Mouse (Mus musculus): ENCODE results near the gene Urb1. TPM values are rescaled to one million over a fixed set of nuclear protein-coding genes. Genes with fewer than 3 reads are reported as not detected.

The Urb1 gene
- polyA plus RNA-seq (2014; fragmentation: Nextera tagmentation; extraction: Ambion mirVana) = 14.3 and 15.6 TPM in 2 replicates

- Histone ChIP-seq H3K9me3 (ENCODE audit: control insufficient read depth, low read length) (no peaks in the 10 kb centered on the region), H3K9ac (ENCODE audit: low read length) (peak within 1 kb of the TSS; percentile 64), H3K27ac (ENCODE audit: low read depth, low read length) (0 out of 2 replicates have a peak within 1 kb of the TSS, but pooled peaks have one; percentile 18), H3K27me3 (ENCODE audit: control insufficient read depth, insufficient read depth, low read length) (no peaks in the 10 kb centered on the region), H3K4me3 (ENCODE audit: low read depth, low read length) (peak within 1 kb of the TSS; percentile 78), H3K4me1 (replicated peaks; ENCODE audit: control insufficient read depth, insufficient read depth, low read length) (peaks cover 5% of the 10 kb centered on the region), H3K4me2 (ENCODE audit: low read depth, low read length, severe bottlenecking) (peak within 1 kb of the TSS; percentile 67), H3K36me3 (ENCODE audit: control insufficient read depth, insufficient read depth, low read length) (no peaks in the 10 kb centered on the region)
- under 1% methylated on average over 46 of the region's 47 CpGs for WGBS
- DNase-seq (ENCODE audit: low spot score) (peak; percentile 99), ATAC-seq (replicated peaks; ENCODE audit: low FRiP score) (peak; percentile 94)
Measured at GRCm38 (mm10) chr16:90809975-90810715, at the start of gene Urb1. Gene Urb1 (minus strand): TSS chr16:90810413.

GRCm38 (mm10) chr16:90858206-90858605 lies 48.0 kb upstream of the Urb1 start:
- Histone ChIP-seq H3K4me1 (replicated peaks; ENCODE audit: control insufficient read depth, insufficient read depth, low read length) (no peaks in the 10 kb centered on the region), H3K9me3 (ENCODE audit: control insufficient read depth, low read length) (no peaks in the 10 kb centered on the region), H3K4me3 (ENCODE audit: low read depth, low read length) (no peak overlapping the region), H3K36me3 (ENCODE audit: control insufficient read depth, insufficient read depth, low read length) (no peaks in the 10 kb centered on the region), H3K9ac (ENCODE audit: low read length) (no peak overlapping the region), H3K27ac (ENCODE audit: low read depth, low read length) (no peak overlapping the region), H3K4me2 (ENCODE audit: low read depth, low read length, severe bottlenecking) (no peak overlapping the region), H3K27me3 (ENCODE audit: control insufficient read depth, insufficient read depth, low read length) (no peaks in the 10 kb centered on the region)
- DNase-seq (ENCODE audit: low spot score) (no peak), ATAC-seq (replicated peaks; ENCODE audit: low FRiP score) (no peak)
- 92% methylated on average over 4 of the region's 4 CpGs for WGBS

DNA sequence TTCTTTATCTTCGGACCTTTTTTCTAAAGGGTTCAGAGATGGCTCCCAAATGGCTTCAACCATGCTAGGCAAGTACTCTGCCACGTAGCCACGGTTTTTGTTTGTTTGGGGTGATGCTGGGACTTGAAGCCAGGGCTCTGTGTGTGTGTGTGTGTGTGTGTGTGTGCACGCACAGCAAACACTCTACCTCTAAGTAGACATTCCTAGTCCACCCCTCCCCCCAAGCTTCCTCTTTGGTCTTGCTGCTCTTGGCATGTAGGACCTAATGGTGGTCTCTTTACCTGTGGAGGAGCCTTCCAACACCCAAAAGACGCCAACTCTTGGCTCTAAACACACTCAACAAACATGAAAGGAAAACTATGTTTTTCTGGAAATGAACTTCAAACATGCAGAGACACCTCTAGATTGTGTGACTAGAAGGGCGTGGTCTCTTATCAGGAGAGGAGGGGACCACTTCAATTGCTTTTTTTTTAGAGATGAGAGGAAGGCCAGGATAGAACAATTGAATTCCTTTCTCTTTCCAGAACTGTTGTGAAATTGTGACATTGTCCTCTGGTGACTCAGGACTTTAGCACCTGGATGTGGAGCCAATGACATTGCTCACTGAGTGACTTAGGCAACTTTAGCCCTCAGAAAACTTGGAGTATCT lies 46.5 kb upstream of the Urb1 start:
- Histone ChIP-seq H3K27ac (ENCODE audit: low read depth, low read length) (no peak overlapping the region), H3K4me3 (ENCODE audit: low read depth, low read length) (no peak overlapping the region), H3K9ac (ENCODE audit: low read length) (no peak overlapping the region), H3K27me3 (ENCODE audit: control insufficient read depth, insufficient read depth, low read length) (no peaks in the 10 kb centered on the region), H3K4me1 (replicated peaks; ENCODE audit: control insufficient read depth, insufficient read depth, low read length) (no peaks in the 10 kb centered on the region), H3K9me3 (ENCODE audit: control insufficient read depth, low read length) (no peaks in the 10 kb centered on the region), H3K36me3 (ENCODE audit: control insufficient read depth, insufficient read depth, low read length) (no peaks in the 10 kb centered on the region), H3K4me2 (ENCODE audit: low read depth, low read length, severe bottlenecking) (no peak overlapping the region)
- ATAC-seq (replicated peaks; ENCODE audit: low FRiP score) = no peak
- no peak for DNase-seq (ENCODE audit: low spot score)
- WGBS = 85% methylated on average over 6 of the region's 6 CpGs

DNA sequence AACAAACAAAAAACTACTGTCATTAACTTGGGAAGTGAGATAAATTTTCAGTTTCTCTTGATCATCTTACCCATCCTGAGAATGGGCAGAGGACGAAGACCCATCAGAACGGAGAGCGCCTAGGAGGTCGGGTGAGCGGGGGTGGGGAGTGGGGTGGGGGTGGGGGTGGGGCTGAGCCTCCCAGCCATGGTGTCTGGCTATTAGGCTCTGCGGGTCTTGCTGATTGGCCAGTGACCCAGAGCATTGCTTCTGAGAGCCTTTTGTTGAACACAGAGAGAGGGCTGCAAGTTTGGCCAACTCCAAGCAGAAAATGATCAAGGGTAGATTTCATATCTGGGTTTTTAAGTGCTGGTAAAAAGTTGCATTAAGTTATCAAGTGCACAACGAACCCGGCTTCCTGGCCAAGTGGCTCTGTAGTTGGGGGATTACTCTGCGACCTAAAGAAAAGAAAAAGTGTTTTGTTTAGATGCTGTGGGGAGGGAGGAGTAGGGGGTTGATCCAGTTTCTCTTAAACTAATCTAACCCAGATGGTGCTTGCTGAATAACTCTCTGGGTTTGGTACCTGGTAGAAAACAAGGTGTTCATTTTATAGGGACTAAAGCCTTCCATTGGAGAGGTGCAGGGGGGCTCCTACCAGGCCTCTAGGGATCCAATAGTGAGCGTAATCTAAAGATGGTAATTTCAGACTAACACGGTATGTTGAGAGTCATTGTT lies 41.6 kb upstream of the Urb1 start:
- ATAC-seq (replicated peaks; ENCODE audit: low FRiP score) (no peak), DNase-seq (ENCODE audit: low spot score) (no peak)
- H3K4me3 ChIP-seq (ENCODE audit: low read depth, low read length) = no peak overlapping the region
- no peaks in the 10 kb centered on the region for H3K9me3 ChIP-seq (ENCODE audit: control insufficient read depth, low read length)
- H3K27ac ChIP-seq (ENCODE audit: low read depth, low read length) = no peak overlapping the region
- peaks cover 5% of the 10 kb centered on the region; the same call in 1 of the 2 replicates for H3K4me1 ChIP-seq (replicated peaks; ENCODE audit: control insufficient read depth, insufficient read depth, low read length)
- no peaks in the 10 kb centered on the region for H3K27me3 ChIP-seq (ENCODE audit: control insufficient read depth, insufficient read depth, low read length)
- 45% methylated on average over 11 of the region's 11 CpGs for WGBS
- no peaks in the 10 kb centered on the region for H3K36me3 ChIP-seq (ENCODE audit: control insufficient read depth, insufficient read depth, low read length)
- H3K4me2 ChIP-seq (ENCODE audit: low read depth, low read length, severe bottlenecking) = no peak overlapping the region
- H3K9ac ChIP-seq (ENCODE audit: low read length) = no peak overlapping the region

- DNase-seq (ENCODE audit: low spot score) (no peak), ATAC-seq (replicated peaks; ENCODE audit: low FRiP score) (0 out of 2 replicates have a peak, but pooled peaks have one; percentile 14)
- Histone ChIP-seq H3K27me3 (ENCODE audit: control insufficient read depth, insufficient read depth, low read length) (no peaks in the 10 kb centered on the region), H3K27ac (ENCODE audit: low read depth, low read length) (no peak overlapping the region), H3K4me1 (replicated peaks; ENCODE audit: control insufficient read depth, insufficient read depth, low read length) (peaks cover 5% of the 10 kb centered on the region; the same call in 1 of the 2 replicates), H3K9ac (ENCODE audit: low read length) (no peak overlapping the region), H3K36me3 (ENCODE audit: control insufficient read depth, insufficient read depth, low read length) (no peaks in the 10 kb centered on the region), H3K4me2 (ENCODE audit: low read depth, low read length, severe bottlenecking) (no peak overlapping the region), H3K9me3 (ENCODE audit: control insufficient read depth, low read length) (no peaks in the 10 kb centered on the region), H3K4me3 (ENCODE audit: low read depth, low read length) (no peak overlapping the region)
- 37% methylated on average over 7 of the region's 7 CpGs for WGBS
Measured at GRCm38 (mm10) chr16:90850881-90851280, 40.7 kb upstream of the Urb1 start.

DNA sequence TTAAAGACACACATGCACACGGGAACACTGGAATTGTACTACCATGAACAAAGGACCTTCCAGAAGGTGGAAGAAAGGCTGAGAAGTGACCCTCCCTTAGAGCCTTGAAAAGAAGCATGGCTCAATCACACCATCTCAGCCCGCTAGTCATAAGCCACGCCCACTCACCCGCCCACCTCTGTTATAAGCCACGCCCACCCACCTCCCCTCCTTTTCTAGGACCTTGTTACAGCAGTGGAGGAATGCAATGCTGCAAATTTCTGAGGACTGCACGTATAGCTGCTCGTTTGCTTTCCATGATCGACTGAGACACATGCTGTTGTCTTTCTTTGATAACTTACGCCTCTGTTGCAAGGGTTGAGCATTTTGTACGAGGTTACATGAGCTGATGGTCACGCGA lies 39.0 kb upstream of the Urb1 start:
- no peaks in the 10 kb centered on the region for H3K36me3 ChIP-seq (ENCODE audit: control insufficient read depth, insufficient read depth, low read length)
- H3K4me2 ChIP-seq (ENCODE audit: low read depth, low read length, severe bottlenecking) = no peak overlapping the region
- DNase-seq (ENCODE audit: low spot score) (peak; percentile 69), ATAC-seq (replicated peaks; ENCODE audit: low FRiP score) (peak; percentile 58; the same call in 1 of the 2 replicates)
- no peak overlapping the region for H3K9ac ChIP-seq (ENCODE audit: low read length)
- no peak overlapping the region for H3K27ac ChIP-seq (ENCODE audit: low read depth, low read length)
- H3K4me3 ChIP-seq (ENCODE audit: low read depth, low read length) = no peak overlapping the region
- H3K9me3 ChIP-seq (ENCODE audit: control insufficient read depth, low read length) = no peaks in the 10 kb centered on the region
- peaks cover 5% of the 10 kb centered on the region; the same call in 1 of the 2 replicates for H3K4me1 ChIP-seq (replicated peaks; ENCODE audit: control insufficient read depth, insufficient read depth, low read length)
- 51% methylated on average over 12 of the region's 12 CpGs for WGBS
- no peaks in the 10 kb centered on the region for H3K27me3 ChIP-seq (ENCODE audit: control insufficient read depth, insufficient read depth, low read length)

DNA sequence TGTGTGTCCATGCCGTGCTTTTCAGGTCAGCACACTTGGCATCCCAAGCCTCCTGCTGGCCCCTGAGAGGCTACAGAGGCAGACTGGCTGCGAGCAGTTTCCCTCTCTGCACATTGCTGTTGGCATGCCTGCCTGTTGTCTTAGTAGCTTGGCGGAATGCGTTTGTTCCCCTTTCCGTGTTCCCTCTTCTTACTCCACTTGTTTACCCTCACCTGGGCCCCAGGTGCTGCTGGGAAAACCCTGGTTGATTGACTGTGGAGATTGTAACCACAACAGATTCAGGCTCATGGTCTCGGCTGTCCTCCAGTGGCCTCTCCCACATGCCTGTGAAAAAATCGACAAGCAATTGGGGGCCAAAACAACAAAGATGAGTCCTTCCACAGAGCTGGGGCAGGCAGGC lies 38.5 kb upstream of the Urb1 start:
- H3K27ac ChIP-seq (ENCODE audit: low read depth, low read length) = no peak overlapping the region

GRCm38 (mm10) chr16:90845591-90845990 lies 35.4 kb upstream of the Urb1 start:
- no peak overlapping the region for H3K4me2 ChIP-seq (ENCODE audit: low read depth, low read length, severe bottlenecking)
- H3K4me3 ChIP-seq (ENCODE audit: low read depth, low read length) = no peak overlapping the region
- H3K4me1 ChIP-seq (replicated peaks; ENCODE audit: control insufficient read depth, insufficient read depth, low read length) = peaks cover 20% of the 10 kb centered on the region
- no peaks in the 10 kb centered on the region for H3K9me3 ChIP-seq (ENCODE audit: control insufficient read depth, low read length)
- no peak overlapping the region for H3K27ac ChIP-seq (ENCODE audit: low read depth, low read length)
- no peaks in the 10 kb centered on the region for H3K27me3 ChIP-seq (ENCODE audit: control insufficient read depth, insufficient read depth, low read length)
- H3K9ac ChIP-seq (ENCODE audit: low read length) = no peak overlapping the region
- WGBS = 81% methylated on average over 13 of the region's 13 CpGs
- DNase-seq (ENCODE audit: low spot score) = no peak
- no peak for ATAC-seq (replicated peaks; ENCODE audit: low FRiP score)
- H3K36me3 ChIP-seq (ENCODE audit: control insufficient read depth, insufficient read depth, low read length) = no peaks in the 10 kb centered on the region

More for the DNA sequence above, 38.5 kb upstream of the Urb1 start:
- Histone ChIP-seq H3K4me3 (ENCODE audit: low read depth, low read length) (no peak overlapping the region), H3K27me3 (ENCODE audit: control insufficient read depth, insufficient read depth, low read length) (no peaks in the 10 kb centered on the region), H3K36me3 (ENCODE audit: control insufficient read depth, insufficient read depth, low read length) (no peaks in the 10 kb centered on the region), H3K4me1 (replicated peaks; ENCODE audit: control insufficient read depth, insufficient read depth, low read length) (peaks cover 5% of the 10 kb centered on the region; the same call in 1 of the 2 replicates), H3K9me3 (ENCODE audit: control insufficient read depth, low read length) (no peaks in the 10 kb centered on the region), H3K4me2 (ENCODE audit: low read depth, low read length, severe bottlenecking) (no peak overlapping the region), H3K9ac (ENCODE audit: low read length) (no peak overlapping the region)
- DNase-seq (ENCODE audit: low spot score) = no peak
- ATAC-seq (replicated peaks; ENCODE audit: low FRiP score) = no peak
- 80% methylated on average over 7 of the region's 7 CpGs for WGBS

Measured in forebrain, embryonic 11.5 days (tissue).